Mouse (Mus musculus) forebrain, embryonic 12.5 days (tissue): ENCODE data around the gene Slc47a1. TPM values are rescaled to one million over a fixed set of nuclear protein-coding genes. Genes with fewer than 3 reads are reported as not detected.
"Not testable (repeated sequence)": the region's sequence is repeated elsewhere in the genome, so short reads cannot be mapped to it uniquely, and the experiment has no call there.

Source experiments
- ATAC-seq: fragments of 200-750 bp; cut with Nextera tagmentation; 2 replicates; pipeline ENCODE4 v1.8.0; 2017; ENCODE audit warnings: moderate TSS enrichment; ENCODE audit not compliant: low FRiP score
- H3K27ac ChIP-seq: fragments of 300-500 bp; sonication (generic); 2 replicates; pipeline ENCODE4 v1.5.1; 2016; ENCODE audit warnings: mild to moderate bottlenecking
- H3K27me3 ChIP-seq: fragments of 300-500 bp; sonication (generic); 2 replicates; pipeline ENCODE4 v1.6.1; 2016; ENCODE audit warnings: mild to moderate bottlenecking
- H3K36me3 ChIP-seq: fragments of 300-500 bp; sonication (generic); replicated peaks from 2 replicates; pipeline ENCODE4 v1.6.1; 2016; ENCODE audit warnings: mild to moderate bottlenecking
- H3K4me1 ChIP-seq: fragments of 300-500 bp; sonication (generic); 2 replicates; pipeline ENCODE4 v1.6.1; 2016
- H3K4me2 ChIP-seq: fragments of 300-500 bp; sonication (generic); 2 replicates; pipeline ENCODE4 v1.6.1; 2016; ENCODE audit warnings: mild to moderate bottlenecking, moderate library complexity
- H3K4me3 ChIP-seq: fragments of 300-500 bp; sonication (generic); replicated peaks from 2 replicates; pipeline ENCODE4 v1.5.1; 2016; ENCODE audit warnings: mild to moderate bottlenecking
- H3K9ac ChIP-seq: fragments of 300-500 bp; sonication (generic); 2 replicates; pipeline ENCODE4 v1.6.1; 2016; ENCODE audit warnings: mild to moderate bottlenecking
- H3K9me3 ChIP-seq: fragments of 300-500 bp; sonication (generic); 2 replicates; pipeline ENCODE4 v1.6.1; 2016
- WGBS: fragments of 180-500 bp; shearing (Covaris S2); methylation state at CpG from one replicate; pipeline ENCODE4 v1.1.7; 2016; 5-methylcytosine and 5-hydroxymethylcytosine counted together
- polyA plus RNA-seq: library from polyadenylated mRNA; unstranded; fragments of >200 nt; fragmentation: Nextera tagmentation; extraction: Ambion mirVana; gene quantifications from 2 replicates; pipeline ENCODE4 v1.2.1, GENCODE M21; 2016

Slc47a1 gene
- polyA plus RNA-seq, 1 experiment from 2014 or later, result not detected

GRCm38 (mm10) chr11:61307795-61308194 lies 70.3 kb downstream of the Slc47a1 start:
- Histone ChIP-seq H3K9me3 (no peaks in the 10 kb centered on the region), H3K4me3 (no peak overlapping the region), H3K4me1 (no peaks in the 10 kb centered on the region), H3K9ac (no peak overlapping the region), H3K27me3 (0 out of 2 replicates have a peak, but pooled peaks cover 5% of the 10 kb centered on the region), H3K4me2 (no peak overlapping the region), H3K27ac (no peak overlapping the region), H3K36me3 (no peaks in the 10 kb centered on the region)
- 37% methylated on average over 7 of the region's 7 CpGs for WGBS
- no peak for ATAC-seq

DNA sequence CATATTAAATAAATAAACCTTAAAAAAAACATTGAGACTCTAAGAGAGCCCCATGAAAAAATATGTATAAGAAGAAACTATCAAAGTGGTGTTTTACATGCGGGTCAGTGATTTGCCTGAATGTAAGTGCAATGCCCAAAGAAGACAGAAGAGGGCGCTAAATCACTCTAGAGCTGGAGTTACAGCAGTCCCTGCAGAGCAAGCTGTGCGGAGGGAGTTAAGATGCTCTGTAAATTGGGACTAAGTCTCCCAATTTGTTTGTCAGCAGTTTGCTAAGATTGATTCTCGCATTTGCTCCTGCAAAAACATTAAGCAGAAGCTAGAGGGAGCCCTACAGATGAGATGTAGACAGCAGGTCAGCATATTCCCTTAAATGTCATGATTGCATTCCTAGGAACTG lies 72.8 kb downstream of the Slc47a1 start:
- Histone ChIP-seq H3K27ac (no peak overlapping the region), H3K36me3 (no peaks in the 10 kb centered on the region), H3K4me3 (no peak overlapping the region), H3K4me2 (no peak overlapping the region), H3K27me3 (0 out of 2 replicates have a peak, but pooled peaks cover 5% of the 10 kb centered on the region), H3K9ac (no peak overlapping the region), H3K9me3 (no peaks in the 10 kb centered on the region), H3K4me1 (peaks cover 6% of the 10 kb centered on the region)
- WGBS, result 73% methylated on average over 4 of the region's 4 CpGs
- ATAC-seq, result no peak

DNA sequence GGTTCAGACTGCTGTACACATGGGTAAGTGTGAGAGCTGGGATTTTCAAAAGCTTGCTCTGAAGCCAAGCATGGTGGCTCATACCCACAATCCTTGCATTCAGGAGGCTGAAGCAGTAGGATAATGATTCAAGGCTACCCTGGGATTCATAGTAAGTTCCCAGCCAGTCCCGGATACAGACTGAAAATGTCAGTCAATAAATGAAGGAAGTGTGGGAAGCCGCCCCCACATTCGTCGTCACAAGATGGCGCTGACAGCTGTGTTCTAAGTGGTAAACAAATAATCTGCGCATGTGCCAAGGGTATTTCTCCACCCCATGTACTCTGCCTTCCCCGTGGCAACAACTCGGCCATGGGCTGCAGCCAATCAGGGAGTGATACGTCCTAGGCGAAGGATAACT lies 73.6 kb downstream of the Slc47a1 start:
- H3K9me3 ChIP-seq, H3K4me2 ChIP-seq, H3K36me3 ChIP-seq, H3K27ac ChIP-seq, ATAC-seq, H3K4me3 ChIP-seq, H3K4me1 ChIP-seq, H3K27me3 ChIP-seq, H3K9ac ChIP-seq: not testable (repeated sequence)
- 95% methylated on average over 6 of the region's 10 CpGs for WGBS

GRCm38 (mm10) chr11:61300716-61301392 lies 77.3 kb downstream of the Slc47a1 start:
- Histone ChIP-seq H3K36me3 (no peaks in the 10 kb centered on the region), H3K27ac (no peak overlapping the region), H3K9ac (no peak overlapping the region), H3K4me3 (no peak overlapping the region), H3K27me3 (no peaks in the 10 kb centered on the region), H3K4me2 (peak overlapping the region; percentile 36), H3K9me3 (no peaks in the 10 kb centered on the region), H3K4me1 (peaks cover 6% of the 10 kb centered on the region)
- no peak for ATAC-seq
- WGBS, result 10% methylated on average over 15 of the region's 16 CpGs

DNA sequence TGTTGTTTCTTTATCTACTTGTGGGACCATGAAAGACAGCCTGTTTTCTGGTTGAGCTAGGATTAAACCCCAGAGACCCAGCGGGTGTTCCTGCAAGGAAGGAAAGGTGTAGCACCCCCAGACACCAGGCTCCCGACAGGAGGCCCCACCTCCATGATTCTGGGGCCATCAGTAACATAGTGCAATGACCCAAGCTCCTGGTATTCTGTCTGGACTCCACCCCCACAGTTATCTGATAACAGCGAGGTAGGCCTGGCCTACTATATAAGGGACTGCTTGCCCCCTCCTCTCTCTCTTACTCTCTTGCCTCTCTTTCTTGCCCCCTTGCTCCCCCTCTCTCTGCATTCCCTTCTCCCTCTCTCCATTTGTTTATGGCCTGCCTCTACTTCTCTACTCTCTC lies 77.9 kb downstream of the Slc47a1 start:
- Histone ChIP-seq H3K27me3 (no peaks in the 10 kb centered on the region), H3K27ac (no peak overlapping the region)
- no peak for ATAC-seq

DNA sequence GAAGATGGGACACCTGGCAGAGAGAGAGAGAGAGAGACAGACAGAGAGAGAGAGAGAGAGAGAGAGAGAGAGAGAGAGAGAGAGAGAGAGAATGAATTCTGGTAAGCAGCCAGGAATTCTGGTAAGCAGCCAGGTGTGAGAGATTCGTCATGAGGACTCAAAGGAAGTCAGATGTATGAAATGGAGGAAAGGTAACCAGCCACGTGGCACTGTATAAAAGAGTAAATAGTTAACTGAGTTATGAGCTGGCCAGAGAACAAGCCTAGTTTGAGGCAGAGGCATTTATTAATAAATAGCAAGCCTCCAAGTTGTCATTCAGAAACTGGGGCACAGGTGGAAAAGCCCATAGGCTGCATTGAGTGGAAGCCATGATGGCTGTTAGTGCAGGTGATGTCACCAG lies 80.2 kb downstream of the Slc47a1 start:
- Histone ChIP-seq H3K9ac (no peak overlapping the region), H3K36me3 (no peaks in the 10 kb centered on the region), H3K9me3 (no peaks in the 10 kb centered on the region), H3K27ac (no peak overlapping the region), H3K4me2 (no peak overlapping the region), H3K27me3 (no peaks in the 10 kb centered on the region), H3K4me3 (no peak overlapping the region), H3K4me1 (peaks cover 6% of the 10 kb centered on the region)
- WGBS, result 90% methylated on average over 2 of the region's 2 CpGs
- no peak for ATAC-seq

More for the DNA sequence above, 77.9 kb downstream of the Slc47a1 start:
- H3K9me3 ChIP-seq, result no peaks in the 10 kb centered on the region
- H3K9ac ChIP-seq, result no peak overlapping the region
- H3K4me1 ChIP-seq, result peaks cover 6% of the 10 kb centered on the region
- H3K36me3 ChIP-seq, result no peaks in the 10 kb centered on the region
- WGBS, result 66% methylated on average over 3 of the region's 3 CpGs
- no peak overlapping the region for H3K4me3 ChIP-seq
- no peak overlapping the region for H3K4me2 ChIP-seq

GRCm38 (mm10) chr11:61297326-61297725 lies 80.8 kb downstream of the Slc47a1 start:
- WGBS, result 83% methylated on average over 2 of the region's 2 CpGs
- Histone ChIP-seq H3K4me1 (peaks cover 6% of the 10 kb centered on the region), H3K27ac (no peak overlapping the region), H3K36me3 (no peaks in the 10 kb centered on the region), H3K9ac (no peak overlapping the region), H3K4me3 (no peak overlapping the region), H3K9me3 (no peaks in the 10 kb centered on the region), H3K27me3 (no peaks in the 10 kb centered on the region), H3K4me2 (no peak overlapping the region)
- ATAC-seq, result no peak

GRCm38 (mm10) chr11:61296556-61296955 lies 81.6 kb downstream of the Slc47a1 start:
- Histone ChIP-seq H3K9me3 (no peaks in the 10 kb centered on the region), H3K4me1 (peaks cover 6% of the 10 kb centered on the region), H3K36me3 (no peaks in the 10 kb centered on the region), H3K27ac (no peak overlapping the region), H3K9ac (no peak overlapping the region), H3K4me3 (no peak overlapping the region), H3K27me3 (no peaks in the 10 kb centered on the region), H3K4me2 (no peak overlapping the region)
- no peak for ATAC-seq
- 15% methylated on average over 1 of the region's 1 CpGs for WGBS

GRCm38 (mm10) chr11:61295556-61295955 lies 82.6 kb downstream of the Slc47a1 start:
- Histone ChIP-seq H3K4me2 (no peak overlapping the region), H3K9ac (no peak overlapping the region), H3K4me1 (peaks cover 1% of the 10 kb centered on the region), H3K27me3 (no peaks in the 10 kb centered on the region), H3K27ac (no peak overlapping the region), H3K4me3 (no peak overlapping the region), H3K9me3 (no peaks in the 10 kb centered on the region), H3K36me3 (no peaks in the 10 kb centered on the region)
- 82% methylated on average over 2 of the region's 2 CpGs for WGBS
- ATAC-seq, result no peak

DNA sequence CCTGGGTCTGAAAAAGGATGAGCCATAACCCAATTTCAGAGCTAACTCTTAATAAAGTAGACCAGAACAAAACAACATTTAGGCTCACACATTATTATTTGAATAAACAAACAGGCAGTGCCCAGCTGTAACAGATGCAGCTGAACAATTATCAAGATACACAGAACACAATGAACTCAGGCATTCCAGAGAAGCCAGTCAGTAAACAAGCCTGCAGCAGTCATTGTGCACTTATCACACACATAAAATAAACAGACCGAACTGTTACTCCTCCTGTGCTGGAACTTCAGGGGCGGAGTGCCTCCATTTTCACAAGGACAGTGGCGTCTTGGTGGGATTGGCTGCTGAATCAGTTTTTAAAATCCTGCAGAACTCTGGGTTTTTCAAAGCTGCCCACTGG lies 83.7 kb downstream of the Slc47a1 start:
- Histone ChIP-seq H3K36me3 (no peaks in the 10 kb centered on the region), H3K4me2 (no peak overlapping the region), H3K4me3 (no peak overlapping the region), H3K4me1 (no peaks in the 10 kb centered on the region), H3K9ac (no peak overlapping the region), H3K9me3 (no peaks in the 10 kb centered on the region), H3K27me3 (no peaks in the 10 kb centered on the region), H3K27ac (no peak overlapping the region)
- no peak for ATAC-seq
- 89% methylated on average over 3 of the region's 3 CpGs for WGBS

Other genes with a start within 250 kb of the Slc47a1 start
- gene Usp22, start 203.3 kb downstream of the Slc47a1 start, polyA plus RNA-seq, result 305 and 331 TPM in 2 replicates
- not detected in 2 replicates for gene Aldh3a1, start 170.8 kb downstream of the Slc47a1 start, polyA plus RNA-seq
- gene Aldh3a2, start 110.9 kb downstream of the Slc47a1 start, polyA plus RNA-seq, result 22.0 and 22.9 TPM in 2 replicates
- not detected in 2 replicates for gene Slc47a2, start 35.5 kb downstream of the Slc47a1 start, polyA plus RNA-seq
- gene Rnf112, start 75.8 kb upstream of the Slc47a1 start, polyA plus RNA-seq, result 7.2 and 7.7 TPM in 2 replicates
- 66.9 and 69.4 TPM in 2 replicates for gene Mfap4, start 107.1 kb upstream of the Slc47a1 start, polyA plus RNA-seq
- 93.4 and 95.7 TPM in 2 replicates for gene Mapk7, start 116.1 kb upstream of the Slc47a1 start, polyA plus RNA-seq
- 34.6 and 35.6 TPM in 2 replicates for gene B9d1, start 126.8 kb upstream of the Slc47a1 start, polyA plus RNA-seq
- 35.5 and 37.8 TPM in 2 replicates for gene Epn2, start 201.3 kb upstream of the Slc47a1 start, polyA plus RNA-seq